Mouse (Mus musculus) spleen, adult 2 months (tissue): ENCODE results near the gene Enoph1.

Experiments
- CTCF ChIP-seq: fragments of 200-500 bp; IDR thresholded peaks from 2 replicates; pipeline ENCODE4 v1.5.1; 2011; ENCODE audit warnings: mild to moderate bottlenecking, inconsistent platforms; ENCODE audit not compliant: insufficient read depth, insufficient read length, insufficient replicate concordance; ENCODE audit errors: extremely low read depth
- POLR2A ChIP-seq: fragments of 200-500 bp; IDR thresholded peaks from 2 replicates; pipeline ENCODE4 v1.6.1; 2011; ENCODE audit warnings: low read depth, low read length, inconsistent platforms

DNA sequence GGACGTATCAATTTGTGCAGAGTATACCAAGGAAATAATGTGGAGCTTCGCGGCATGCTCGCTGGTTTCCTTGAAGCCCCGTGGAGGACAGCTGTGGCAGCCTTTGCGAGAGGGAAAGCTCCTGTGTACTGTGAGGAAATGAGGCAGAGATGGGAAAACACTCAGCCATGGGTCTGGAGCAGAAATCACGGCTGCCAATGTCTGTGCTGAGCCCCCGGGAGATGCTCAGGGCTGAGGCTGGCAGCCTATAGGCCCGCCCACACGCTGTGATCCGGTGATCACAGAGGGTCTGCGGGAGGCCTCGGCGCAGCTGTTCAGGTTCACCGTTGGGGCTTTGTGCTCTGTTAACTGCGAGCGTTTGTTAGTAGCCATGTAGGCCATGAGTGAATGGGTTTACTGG, 51.8 kb downstream of the Enoph1 start:
- TF ChIP-seq CTCF, result no peak
- TF ChIP-seq POLR2A, result no peak
